Mouse (Mus musculus): ENCODE measurements around the gene Rpl32.

GRCm38 (mm10) chr6:115755536-115755935 lies 53.0 kb downstream of the Rpl32 start:
- TF ChIP-seq ZNF384 (IDR thresholded peaks at IDR 0.05; ENCODE audit: low read depth, low read length) (no peak), HCFC1 (IDR thresholded peaks at IDR 0.05; ENCODE audit: borderline replicate concordance, insufficient read depth, low read length) (no peak), MAFK (IDR thresholded peaks at IDR 0.05; ENCODE audit: insufficient read depth, low read depth, low read length) (no peak)

All from ES-E14 (cell line).